Comparison of ENCODE assay signal across 17 mouse cellular contexts in the genomic region with DNA sequence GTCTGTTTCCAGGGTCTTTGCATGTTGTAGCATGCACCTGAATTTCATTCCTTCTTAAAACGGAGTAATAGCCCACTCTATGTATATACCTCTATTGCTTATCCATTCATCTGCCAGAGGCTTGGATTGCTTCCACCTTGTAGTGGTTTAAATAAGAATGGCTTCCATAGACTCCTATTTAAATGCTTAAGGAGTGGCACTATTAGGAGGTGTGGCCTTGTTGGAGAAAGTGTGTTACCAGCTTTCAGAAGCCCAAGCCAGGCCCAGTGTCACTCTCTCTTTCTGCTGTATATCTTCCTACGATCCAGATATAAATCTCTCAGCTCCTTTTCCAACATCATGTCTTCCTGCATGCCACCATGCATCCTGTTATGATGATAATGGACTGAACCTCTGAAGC.
"Had no signal": no experiment of that assay in that cellular context is flagged by ENCODE, and none has a peak within 500 bp of the region (broad histone marks: within the 10 kb centered on the region; RNA-seq: fewer than 3 reads in every experiment).

No protein-coding gene starts in this region.

- DNase-seq: left cerebral cortex, postnatal 4 days; liver; liver, embryonic 13.5 days; liver, postnatal 0 days; lung, adult 18-20 months; lung, adult 2 months; lung, embryonic 14.5 days; lung, postnatal 10 days; lung, postnatal 14 days; lung, postnatal 36 days; lung, postnatal 4 days; midbrain, embryonic 14.5 days had no signal

- ATAC-seq: liver, embryonic 12.5 days; liver, postnatal 0 days; lung, postnatal 0 days; midbrain, embryonic 13.5 days; midbrain, embryonic 15.5 days; midbrain, embryonic 16.5 days had no signal
